Mouse (Mus musculus) cortical plate, adult 2 months (tissue): ENCODE measurements at regions not wholly inside any gene's neighbourhood (a gene's known extent, or its start where the extent isn't known, plus 50 kb on each side); places are given as distances from the start of the nearest gene placed in this dataset.

Source experiments
- CTCF ChIP-seq: fragments of 200-500 bp; IDR thresholded peaks from 2 replicates; pipeline ENCODE4 v1.5.1; 2011; ENCODE audit warnings: mild to moderate bottlenecking, control low read depth, low read length; ENCODE audit not compliant: insufficient read depth; ENCODE audit errors: extremely low read depth
- POLR2A ChIP-seq: fragments of 200-500 bp; IDR thresholded peaks from 2 replicates; pipeline ENCODE4 v1.6.1; 2011; ENCODE audit warnings: mild to moderate bottlenecking, low read length, control low read depth; ENCODE audit not compliant: insufficient read depth; ENCODE audit errors: extremely low read depth

- TF ChIP-seq CTCF = no peak
- TF ChIP-seq POLR2A = no peak
Measured at GRCm38 (mm10) chr10:70759686-70760085, 103.9 kb upstream of the Phyhipl start.
